Mouse (Mus musculus) layer of hippocampus, adult 18-20 months (tissue): ENCODE measurements around the gene Cdkn1b. TPM values are rescaled to one million over a fixed set of nuclear protein-coding genes. Genes with fewer than 3 reads are reported as not detected.
A peak's percentile ranks its signal among the peaks of the same experiment; 100 is the strongest.

Experiments used
- DNase-seq, 2 experiments: peaks; one replicate each; pipeline ENCODE4 v3.0.0; 2022; ENCODE audit warnings: low spot score in 2 of 2
- total RNA-seq, 2 experiments: library from RNA; stranded (reverse); gene quantifications; 2 replicates each; pipeline ENCODE4 v1.2.3; 2021

Gene Cdkn1b
- total RNA-seq, 2 experiments from 2014 or later: 46.0 to 48.2 TPM

DNA sequence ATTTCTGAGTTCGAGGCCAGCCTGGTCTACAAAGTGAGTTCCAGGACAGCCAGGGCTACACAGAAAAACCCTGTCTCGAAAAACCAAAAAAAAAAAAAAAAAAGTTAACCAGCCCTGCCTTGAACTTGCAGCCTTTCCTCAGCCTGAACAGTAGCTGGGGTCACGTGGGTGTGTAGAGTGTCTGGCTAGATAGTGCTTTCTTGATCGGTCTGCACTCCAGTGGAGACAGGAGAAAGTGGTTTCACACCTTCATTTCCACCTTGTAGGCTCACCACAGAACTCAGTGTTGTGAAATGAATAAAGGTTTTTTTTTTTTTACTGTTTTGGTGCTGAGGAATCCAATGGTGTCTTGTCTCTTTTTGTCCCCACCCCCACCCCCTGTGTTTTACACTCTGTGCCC, 16.8 kb upstream of the Cdkn1b start:
- no peak for DNase-seq

GRCm38 (mm10) chr6:134903891-134904884, 16.0 kb upstream of the Cdkn1b start:
- no peak for DNase-seq

GRCm38 (mm10) chr6:134905811-134906210, 14.4 kb upstream of the Cdkn1b start:
- DNase-seq: no peak

DNA sequence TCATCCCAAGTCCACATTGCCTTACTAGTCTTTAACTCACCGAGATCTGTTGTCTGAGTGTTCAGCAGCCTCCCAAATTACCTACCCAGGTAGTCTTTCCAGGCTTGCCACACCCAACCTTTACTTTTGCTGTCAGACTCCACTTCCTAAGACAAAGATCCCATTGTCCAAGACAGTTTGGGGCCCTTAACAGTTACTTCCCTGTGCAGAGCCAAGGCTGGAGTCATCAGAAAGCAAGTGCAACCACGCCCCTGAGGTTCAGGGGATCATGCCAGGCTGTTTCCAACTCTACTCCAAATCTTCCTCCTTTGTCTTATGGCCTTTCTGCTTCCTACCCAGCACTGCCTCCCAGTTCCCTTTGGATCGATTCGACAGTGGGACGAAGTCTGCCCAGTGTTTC, 5.7 kb upstream of the Cdkn1b start:
- DNase-seq: no peak

- no peak for DNase-seq
Observed at GRCm38 (mm10) chr6:134916641-134917040, 3.6 kb upstream of the Cdkn1b start.

DNA sequence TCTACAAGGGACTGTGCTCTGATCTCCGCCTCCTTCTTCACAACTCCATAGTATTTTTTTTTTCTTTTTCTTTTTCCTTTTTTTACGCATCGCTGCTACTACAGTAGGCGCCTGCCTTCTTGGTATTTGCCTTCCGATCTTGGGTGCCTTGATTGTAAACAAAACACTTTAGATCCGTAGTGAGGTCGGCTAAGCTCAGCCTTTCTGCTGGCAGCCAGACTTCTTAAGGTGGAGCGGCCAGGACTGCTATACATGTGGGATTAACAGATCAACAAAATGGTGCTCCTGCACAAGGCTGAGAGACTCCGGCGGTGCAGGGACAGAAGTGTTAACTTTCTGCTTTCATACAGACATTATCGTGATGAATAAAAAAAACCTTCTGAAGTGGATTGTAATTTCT, 3.1 kb upstream of the Cdkn1b start:
- DNase-seq: peak; percentile 18 to 62

DNA sequence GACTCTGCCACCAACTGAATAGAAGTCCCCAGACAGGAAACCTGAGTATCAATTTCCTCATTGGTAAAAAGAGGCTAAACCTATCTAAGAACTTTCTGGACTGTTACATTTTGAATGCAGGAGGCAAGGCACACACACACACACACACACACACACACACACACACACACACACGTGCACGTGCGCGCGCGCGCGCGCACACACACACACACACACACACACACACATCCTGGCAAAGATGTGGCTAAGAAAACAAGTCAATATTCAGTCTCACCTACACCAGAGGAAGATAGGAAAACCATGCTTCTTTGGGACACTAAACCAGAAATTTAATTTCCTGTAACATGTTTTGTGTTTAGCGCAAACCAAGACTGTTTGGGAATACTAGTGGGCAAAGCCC, 1.4 kb upstream of the Cdkn1b start:
- no peak for DNase-seq

- peak; percentile 5 to 23 for DNase-seq
Observed at GRCm38 (mm10) chr6:134919511-134920189, 551 bp upstream of the Cdkn1b start.

- peak; percentile 22 to 60 for DNase-seq
Observed at GRCm38 (mm10) chr6:134921014-134921694, 953 bp downstream of the Cdkn1b start.

- DNase-seq: no peak
Observed at GRCm38 (mm10) chr6:134921695-134922510, 1.7 kb downstream of the Cdkn1b start.

DNA sequence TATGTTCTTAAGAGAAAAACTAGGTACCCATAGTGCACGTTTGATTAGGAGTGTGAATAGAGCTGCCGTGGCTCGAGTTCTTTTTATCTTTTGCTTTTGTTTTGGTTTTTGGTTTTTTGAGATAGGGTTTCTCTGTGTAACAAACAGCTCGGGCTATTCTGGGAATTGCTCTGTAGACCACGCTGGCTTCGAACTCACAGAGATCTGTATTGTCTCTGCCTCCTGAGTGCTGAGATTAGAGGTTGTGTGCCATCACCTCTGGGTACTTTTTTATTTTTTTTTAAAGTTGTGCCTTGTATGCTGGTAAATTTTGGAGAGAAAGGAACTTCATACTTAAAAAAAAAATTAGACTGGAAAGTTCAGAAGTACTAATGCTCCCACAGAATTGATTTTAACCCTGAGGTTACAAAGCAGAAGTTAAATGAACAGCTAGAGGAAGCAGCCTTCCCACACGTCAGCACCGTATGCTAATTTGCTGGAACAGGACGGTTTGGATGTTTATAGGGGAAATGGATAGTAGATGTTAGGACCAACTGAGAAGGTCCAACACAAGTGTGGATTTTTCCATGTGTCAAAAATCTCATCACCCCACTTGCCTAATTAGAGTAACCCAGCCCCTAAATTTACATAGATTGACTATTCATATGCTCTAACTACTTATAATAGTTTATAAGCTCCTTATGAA, 2.5 kb downstream of the Cdkn1b start:
- no peak for DNase-seq

DNA sequence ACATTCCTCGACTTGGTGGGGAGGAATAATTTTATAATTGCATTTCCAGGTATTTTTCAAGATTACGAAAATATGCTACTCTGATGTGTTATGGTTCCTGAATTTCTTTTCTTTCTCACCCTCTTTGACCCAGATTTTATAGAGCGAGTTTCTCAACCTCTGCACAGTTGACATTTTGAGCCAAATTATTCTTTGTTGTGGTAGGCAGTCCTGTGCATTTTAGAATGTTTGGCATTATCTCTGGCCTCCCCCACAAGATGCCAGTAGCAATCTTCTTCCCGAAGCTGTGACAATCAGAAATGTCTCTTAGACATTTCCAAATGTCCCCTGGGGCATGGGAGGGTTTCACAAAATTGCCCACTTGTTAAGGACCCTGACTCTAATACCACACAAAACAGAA, 3.5 kb downstream of the Cdkn1b start:
- no peak for DNase-seq

GRCm38 (mm10) chr6:134924262-134924661, 4.1 kb downstream of the Cdkn1b start:
- no peak for DNase-seq

DNA sequence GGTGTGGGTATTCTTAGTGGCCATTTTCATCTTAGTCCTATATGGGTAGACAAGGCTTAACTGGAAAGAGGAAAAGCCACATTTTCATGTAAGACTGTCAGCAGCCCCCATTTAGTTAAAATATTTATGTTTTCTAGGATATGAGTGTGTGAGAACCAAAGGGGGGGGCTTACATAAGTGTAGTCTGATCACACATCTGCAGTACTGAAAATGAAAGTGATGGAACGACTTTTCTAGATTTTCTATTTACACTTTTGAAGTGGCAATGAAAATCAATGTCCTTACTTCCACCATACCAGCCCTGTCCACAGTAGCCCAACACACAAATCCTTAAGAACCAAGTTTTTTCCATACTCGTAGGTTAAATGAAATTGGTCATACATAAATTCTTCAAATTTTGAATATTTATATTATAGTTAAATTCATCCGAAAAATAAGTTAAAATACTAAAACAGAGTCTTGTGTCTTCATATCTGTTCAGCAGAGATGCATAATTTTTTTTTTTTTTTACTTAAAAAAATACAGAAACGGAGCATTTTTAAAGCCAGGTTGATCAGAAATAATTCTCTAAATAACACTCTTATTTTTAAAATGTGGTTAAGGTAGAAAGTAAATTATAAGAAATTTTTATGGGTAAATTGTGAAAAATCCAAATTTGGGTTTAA, 5.6 kb downstream of the Cdkn1b start:
- no peak for DNase-seq

GRCm38 (mm10) chr6:134926338-134926705, 6.1 kb downstream of the Cdkn1b start:
- no peak for DNase-seq

DNA sequence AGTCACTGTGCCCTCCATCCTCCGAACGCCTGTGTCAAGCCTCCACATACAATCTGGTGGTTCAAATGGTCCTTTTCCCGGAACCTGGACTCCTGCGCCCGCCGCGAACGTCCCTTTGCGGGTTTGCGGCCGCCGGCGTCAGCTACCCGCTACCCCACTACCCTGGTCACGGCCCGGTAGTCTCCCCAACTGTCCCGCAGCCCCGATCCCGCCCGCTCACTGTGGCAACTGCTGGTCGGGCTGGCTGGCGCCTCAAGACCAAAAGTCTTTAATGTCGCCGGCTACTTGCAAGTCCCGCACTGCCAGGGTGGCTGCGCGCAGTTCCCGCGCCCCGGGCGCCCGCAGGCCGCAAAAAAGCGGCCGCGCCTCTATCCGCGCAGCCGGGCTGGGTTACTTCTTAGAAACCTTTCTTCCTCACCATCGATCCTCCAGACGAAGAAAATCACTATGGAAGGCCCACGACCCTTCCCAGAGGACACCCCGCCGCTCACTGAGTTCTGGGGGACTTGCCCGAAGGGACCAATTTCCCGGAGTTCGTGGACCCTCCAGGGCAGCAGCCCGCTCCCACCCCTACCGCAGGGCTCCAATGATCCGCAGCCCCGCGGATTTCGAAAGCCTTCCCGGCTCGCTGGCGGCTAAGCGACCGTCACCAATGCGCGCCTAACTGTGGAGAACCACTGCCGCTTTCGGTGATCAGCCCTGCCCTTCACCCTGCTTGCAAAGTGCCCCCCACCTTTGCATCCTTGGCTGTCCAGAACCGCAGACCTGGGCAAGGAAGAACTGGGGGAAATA, 6.8 kb downstream of the Cdkn1b start:
- peak; percentile 16 to 27 for DNase-seq

DNA sequence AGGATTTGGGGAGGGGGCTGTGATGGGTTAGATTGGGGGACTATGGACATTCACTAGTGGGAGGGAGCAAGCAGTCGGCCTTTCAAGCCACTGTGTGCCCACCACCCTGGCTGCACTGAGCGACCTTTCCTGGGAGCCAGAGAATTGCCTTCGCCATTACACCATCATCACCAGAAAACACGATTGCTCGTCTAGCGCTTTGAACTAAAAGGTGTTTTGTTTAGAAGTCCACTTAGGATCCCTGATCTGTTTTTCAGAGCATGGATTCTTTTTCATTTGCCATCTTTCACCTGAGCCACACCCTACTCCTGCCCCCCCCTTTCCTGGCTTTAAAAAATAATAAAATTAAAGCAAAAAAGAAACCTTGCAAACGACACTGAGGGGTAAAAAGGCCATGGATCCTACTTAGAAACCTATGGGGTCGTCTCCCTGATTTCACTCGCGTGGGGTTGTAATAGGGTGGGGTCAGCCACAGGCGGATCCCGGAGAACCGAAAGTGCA, 7.4 kb downstream of the Cdkn1b start:
- DNase-seq: no peak

DNA sequence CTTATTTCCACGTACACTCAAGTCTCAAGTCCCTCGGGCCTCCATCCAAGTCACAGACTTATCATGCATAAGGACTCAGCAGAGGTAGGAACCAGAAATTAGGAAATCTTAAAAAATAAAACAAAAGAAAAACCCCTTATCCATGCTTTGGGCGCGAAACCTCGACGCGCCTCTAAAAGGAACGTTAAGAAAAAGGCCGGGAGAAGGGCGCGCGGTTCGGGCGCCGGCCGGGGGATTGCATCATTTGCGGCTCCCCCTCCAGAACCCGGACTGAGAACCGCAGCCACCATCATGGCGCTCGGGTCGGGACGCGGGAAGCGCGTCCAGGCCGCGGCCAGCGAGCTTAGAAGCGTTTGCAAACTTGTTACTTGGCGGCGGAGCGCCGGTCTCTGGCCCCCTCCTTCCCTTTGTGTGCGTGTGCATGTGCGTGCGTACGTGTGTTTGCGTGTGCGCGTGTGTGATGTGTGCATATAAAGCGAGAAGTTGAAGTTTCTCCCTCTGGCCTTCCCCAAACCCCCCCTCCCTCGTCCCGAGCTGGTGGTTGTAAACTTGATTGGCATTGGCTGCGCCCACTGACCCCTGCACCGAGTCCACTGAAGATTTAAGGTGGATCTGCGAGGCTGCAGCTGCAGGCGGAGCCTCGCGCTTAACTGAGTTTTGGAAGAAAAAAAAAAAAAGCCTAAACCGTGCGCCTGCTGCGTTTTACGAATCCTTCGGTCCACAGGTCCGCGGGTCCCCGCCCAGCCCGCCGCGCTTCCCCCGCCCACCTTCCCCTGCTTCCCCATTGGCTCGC, 8.1 kb downstream of the Cdkn1b start:
- DNase-seq: peak; percentile 6 to 57
